Mouse (Mus musculus) frontal cortex, adult (tissue): ENCODE results near the gene Hoxa3.

Source experiments
- ATAC-seq: cut with Nextera tagmentation; 2 replicates; pipeline ENCODE4 v1.9.2; 2017; ENCODE audit warnings: mild to moderate bottlenecking, moderate library complexity, mixed read lengths; ENCODE audit not compliant: low TSS enrichment

Hoxa3 gene

GRCm38 (mm10) chr6:52155471-52155870 is 57.7 kb downstream of the Hoxa3 start:
- ATAC-seq = no peak

- no peak for ATAC-seq
These were observed 59.1 kb downstream of the Hoxa3 start for GRCm38 (mm10) chr6:52154044-52154443.

GRCm38 (mm10) chr6:52153270-52153669 is 59.9 kb downstream of the Hoxa3 start:
- no peak for ATAC-seq

- ATAC-seq = no peak
These were observed 60.6 kb downstream of the Hoxa3 start for GRCm38 (mm10) chr6:52152226-52153193.

GRCm38 (mm10) chr6:52151571-52151970 is 61.6 kb downstream of the Hoxa3 start:
- no peak for ATAC-seq

GRCm38 (mm10) chr6:52150401-52150966 is 62.7 kb downstream of the Hoxa3 start:
- ATAC-seq = no peak

GRCm38 (mm10) chr6:52139115-52139514 is 74.0 kb downstream of the Hoxa3 start:
- no peak for ATAC-seq

GRCm38 (mm10) chr6:52138576-52138975 is 74.6 kb downstream of the Hoxa3 start:
- ATAC-seq = no peak

GRCm38 (mm10) chr6:52137841-52138535 is 75.1 kb downstream of the Hoxa3 start:
- ATAC-seq = no peak

GRCm38 (mm10) chr6:52123673-52124072 is 89.5 kb downstream of the Hoxa3 start:
- ATAC-seq = no peak

GRCm38 (mm10) chr6:52121173-52121572 is 92.0 kb downstream of the Hoxa3 start:
- ATAC-seq = no peak
